Mouse (Mus musculus): ENCODE results near the gene Cend1. TPM values are rescaled to one million over a fixed set of nuclear protein-coding genes. Genes with fewer than 3 reads are reported as not detected.
"Not testable (repeated sequence)": the region's sequence is repeated elsewhere in the genome, so short reads cannot be mapped to it uniquely, and the experiment has no call there.

Cend1 gene
- polyA plus RNA-seq, 1 experiment, result 3.4 TPM

DNA sequence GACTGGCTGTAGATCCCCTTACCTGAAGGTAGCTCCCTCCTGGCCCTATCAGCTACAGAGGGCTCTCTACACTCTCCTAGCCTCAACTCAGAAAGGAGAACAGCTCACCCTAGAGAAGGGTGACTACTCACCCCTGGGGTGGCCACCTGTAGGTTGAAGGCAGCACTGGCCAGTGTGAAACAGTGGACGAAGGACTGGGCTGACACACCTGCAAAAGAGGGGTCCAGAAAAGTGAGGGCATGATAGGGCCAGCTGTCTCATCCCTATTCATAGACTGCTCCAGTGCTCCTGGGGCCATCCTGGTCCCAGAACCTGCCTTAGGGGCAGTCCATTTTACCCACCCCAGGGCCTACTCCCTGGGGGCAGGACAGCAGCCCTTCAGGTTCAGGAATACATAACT lies 17.6 kb downstream of the Cend1 start:
- 90% methylated on average over 1 of the region's 1 CpGs for WGBS
- no peak overlapping the region for H3K4me3 ChIP-seq (replicated peaks; ENCODE audit: control insufficient read depth, low read depth, low read length)
- no peak overlapping the region for H3K27ac ChIP-seq (ENCODE audit: control insufficient read depth, insufficient read depth, low read depth, low read length, poor library complexity)
- TF ChIP-seq CTCF (IDR thresholded peaks at IDR 0.05; ENCODE audit: control insufficient read depth, insufficient read depth, low read length) (no peak), POLR2A (IDR thresholded peaks at IDR 0.05; ENCODE audit: borderline replicate concordance, control insufficient read depth, low read depth, low read length) (no peak)
- H3K4me1 ChIP-seq (ENCODE audit: control insufficient read depth, insufficient read depth, low read length), result peaks cover 1% of the 10 kb centered on the region; the same call in 1 of the 2 replicates

DNA sequence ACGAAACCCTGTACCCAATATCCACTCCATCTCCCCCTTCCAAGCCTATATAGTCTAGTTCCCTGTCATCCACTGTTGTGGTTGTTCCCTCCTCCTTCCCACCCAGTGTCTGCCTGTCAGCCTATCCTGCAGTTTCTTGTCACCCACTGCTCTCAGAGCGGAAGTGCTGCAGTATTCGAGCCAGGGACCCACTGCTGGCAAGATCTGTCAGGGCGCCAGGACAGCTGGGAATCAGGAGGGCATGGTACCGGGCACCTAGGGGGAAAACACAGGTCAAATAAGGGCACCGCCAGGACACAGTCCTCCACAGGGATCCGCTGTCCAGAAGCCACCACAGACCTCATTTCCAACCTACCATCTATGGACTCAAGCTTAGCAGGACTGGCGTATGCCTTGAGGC lies 18.7 kb downstream of the Cend1 start:
- TF ChIP-seq POLR2A (IDR thresholded peaks at IDR 0.05; ENCODE audit: borderline replicate concordance, control insufficient read depth, low read depth, low read length), result 0 out of 2 replicates have a peak, but pooled peaks have one; percentile 16
- no peak for TF ChIP-seq CTCF (IDR thresholded peaks at IDR 0.05; ENCODE audit: control insufficient read depth, insufficient read depth, low read length)
- Histone ChIP-seq H3K4me1 (ENCODE audit: control insufficient read depth, insufficient read depth, low read length) (peaks cover 1% of the 10 kb centered on the region; the same call in 1 of the 2 replicates), H3K4me3 (replicated peaks; ENCODE audit: control insufficient read depth, low read depth, low read length) (no peak overlapping the region), H3K27ac (ENCODE audit: control insufficient read depth, insufficient read depth, low read depth, low read length, poor library complexity) (no peak overlapping the region)
- 85% methylated on average over 8 of the region's 8 CpGs for WGBS

DNA sequence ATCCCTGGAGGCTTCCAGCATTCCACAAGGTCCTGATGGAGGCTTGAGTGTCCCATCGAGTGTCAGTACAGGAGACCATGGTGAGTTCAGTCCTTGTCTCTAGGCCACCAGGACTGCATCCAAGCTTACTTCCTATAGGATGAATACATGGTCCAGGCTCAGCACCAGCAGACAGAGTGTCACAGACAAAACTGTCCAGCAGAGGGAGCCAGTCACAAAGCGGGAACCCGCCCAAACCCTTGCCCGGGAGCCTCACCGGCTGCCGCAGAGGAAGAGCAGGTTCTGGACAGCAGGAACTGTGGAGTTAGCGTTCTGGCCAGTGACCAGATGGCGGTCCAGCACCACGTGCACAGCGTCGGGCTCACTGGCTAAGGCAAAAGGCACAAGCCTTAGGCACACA lies 20.5 kb downstream of the Cend1 start:
- TF ChIP-seq CTCF (IDR thresholded peaks at IDR 0.05; ENCODE audit: control insufficient read depth, insufficient read depth, low read length), result peak; percentile 92
- TF ChIP-seq POLR2A (IDR thresholded peaks at IDR 0.05; ENCODE audit: borderline replicate concordance, control insufficient read depth, low read depth, low read length), result no peak
- H3K4me1 ChIP-seq (ENCODE audit: control insufficient read depth, insufficient read depth, low read length), result peaks cover 1% of the 10 kb centered on the region; the same call in 1 of the 2 replicates
- WGBS, result 8% methylated on average over 11 of the region's 11 CpGs
- no peak overlapping the region for H3K27ac ChIP-seq (ENCODE audit: control insufficient read depth, insufficient read depth, low read depth, low read length, poor library complexity)
- H3K4me3 ChIP-seq (replicated peaks; ENCODE audit: control insufficient read depth, low read depth, low read length), result no peak overlapping the region

DNA sequence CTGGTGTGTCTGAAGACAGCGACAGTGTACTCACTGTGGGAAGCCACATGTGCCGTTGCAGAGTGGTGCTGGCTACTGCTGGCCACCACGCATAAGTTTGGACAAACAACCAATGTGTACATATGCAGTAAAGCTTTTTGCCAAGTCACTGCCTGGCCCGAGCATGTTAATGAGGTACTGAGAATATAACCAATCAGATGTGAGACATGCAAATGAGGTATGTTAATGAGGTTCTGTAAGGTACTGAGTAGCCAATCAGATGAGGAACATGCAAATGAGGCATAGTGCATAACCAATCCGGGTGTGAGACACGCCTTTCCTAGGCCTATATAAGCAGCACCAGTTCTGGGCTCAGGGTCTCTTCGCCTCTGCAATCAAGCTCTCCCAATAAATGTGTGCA lies 21.6 kb downstream of the Cend1 start:
- H3K4me1 ChIP-seq (ENCODE audit: control insufficient read depth, insufficient read depth, low read length); H3K27ac ChIP-seq (ENCODE audit: control insufficient read depth, insufficient read depth, low read depth, low read length, poor library complexity); H3K4me3 ChIP-seq (replicated peaks; ENCODE audit: control insufficient read depth, low read depth, low read length): not testable (repeated sequence)
- WGBS, result 91% methylated on average over 7 of the region's 7 CpGs

DNA sequence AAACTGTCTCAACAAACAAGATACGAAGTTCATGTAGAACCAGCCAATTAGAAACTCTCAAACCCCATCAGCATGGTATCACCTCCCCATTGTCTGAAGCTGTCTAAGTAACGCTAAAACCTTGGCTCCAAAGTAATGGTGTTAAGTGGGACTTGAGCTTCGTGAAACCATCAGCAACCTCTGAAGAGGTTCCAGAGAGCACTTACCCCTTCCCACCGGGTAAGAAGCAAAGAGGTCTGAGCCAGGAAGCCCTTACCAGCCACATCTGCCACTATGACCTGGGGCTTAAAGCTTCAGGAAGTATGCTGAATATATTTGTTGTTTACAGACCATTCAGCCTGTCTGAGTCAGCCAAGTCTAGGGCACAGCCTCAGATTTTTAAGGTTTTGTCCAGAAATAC lies 23.8 kb downstream of the Cend1 start:
- Histone ChIP-seq H3K27ac (ENCODE audit: control insufficient read depth, insufficient read depth, low read depth, low read length, poor library complexity) (no peak overlapping the region), H3K4me1 (ENCODE audit: control insufficient read depth, insufficient read depth, low read length) (peaks cover 1% of the 10 kb centered on the region; the same call in 1 of the 2 replicates), H3K4me3 (replicated peaks; ENCODE audit: control insufficient read depth, low read depth, low read length) (no peak overlapping the region)
- TF ChIP-seq CTCF (IDR thresholded peaks at IDR 0.05; ENCODE audit: control insufficient read depth, insufficient read depth, low read length) (no peak), POLR2A (IDR thresholded peaks at IDR 0.05; ENCODE audit: borderline replicate concordance, control insufficient read depth, low read depth, low read length) (no peak)
- 73% methylated on average over 4 of the region's 4 CpGs for whole genome bisulfite sequencing

DNA sequence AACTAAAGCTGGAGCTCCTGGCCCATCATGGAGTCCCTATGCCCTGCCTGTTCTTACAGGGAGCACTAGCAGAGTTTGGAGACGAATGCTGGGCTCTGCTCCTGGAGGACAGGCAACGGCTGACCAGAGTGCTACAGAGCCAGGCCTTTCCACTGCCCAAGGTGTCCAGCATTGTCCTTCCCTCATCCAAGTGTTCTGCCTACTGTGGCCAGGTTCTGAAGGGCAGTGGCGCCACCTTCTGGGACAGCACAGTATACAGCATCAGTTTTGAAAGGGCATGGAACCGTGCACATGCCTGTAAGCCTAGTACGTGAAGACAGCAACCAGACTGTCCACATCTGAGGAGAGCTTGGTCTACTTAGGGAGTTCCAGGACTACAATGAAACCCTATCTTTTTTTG lies 26.0 kb downstream of the Cend1 start:
- TF ChIP-seq CTCF (IDR thresholded peaks at IDR 0.05; ENCODE audit: control insufficient read depth, insufficient read depth, low read length) (peak; percentile 98), POLR2A (IDR thresholded peaks at IDR 0.05; ENCODE audit: borderline replicate concordance, control insufficient read depth, low read depth, low read length) (no peak)
- 46% methylated on average over 5 of the region's 5 CpGs for WGBS
- no peak overlapping the region for H3K4me3 ChIP-seq (replicated peaks; ENCODE audit: control insufficient read depth, low read depth, low read length)

DNA sequence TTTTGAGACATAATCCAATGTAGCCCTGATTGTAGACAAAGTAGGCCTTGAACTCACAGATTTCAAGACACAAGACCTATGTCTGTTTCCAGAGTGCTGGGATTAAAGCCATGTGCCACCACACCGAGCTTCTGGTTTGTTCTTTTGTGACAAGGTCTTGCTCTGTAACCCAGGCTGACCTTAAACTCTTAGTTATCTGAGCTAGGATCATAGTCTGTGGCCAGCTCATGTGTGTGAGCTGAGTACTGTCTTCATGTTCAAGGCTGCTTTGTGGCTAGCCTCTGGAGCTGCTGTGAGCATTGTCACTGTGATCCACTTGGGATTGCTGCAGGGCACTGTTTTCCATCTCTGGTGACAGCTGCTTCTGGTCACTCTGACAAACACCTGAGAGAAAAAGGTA lies 33.9 kb downstream of the Cend1 start:
- no peak for TF ChIP-seq POLR2A (IDR thresholded peaks at IDR 0.05; ENCODE audit: borderline replicate concordance, control insufficient read depth, low read depth, low read length)
- TF ChIP-seq CTCF (IDR thresholded peaks at IDR 0.05; ENCODE audit: control insufficient read depth, insufficient read depth, low read length), result no peak
- Histone ChIP-seq H3K4me3 (replicated peaks; ENCODE audit: control insufficient read depth, low read depth, low read length) (no peak overlapping the region), H3K4me1 (ENCODE audit: control insufficient read depth, insufficient read depth, low read length) (no peaks in the 10 kb centered on the region; the same call in 1 of the 2 replicates), H3K27ac (ENCODE audit: control insufficient read depth, insufficient read depth, low read depth, low read length, poor library complexity) (no peak overlapping the region)
- 51% methylated on average over 1 of the region's 1 CpGs for WGBS

More for the DNA sequence above, 26.0 kb downstream of the Cend1 start:
- Histone ChIP-seq H3K4me1 (ENCODE audit: control insufficient read depth, insufficient read depth, low read length) (no peaks in the 10 kb centered on the region), H3K27ac (ENCODE audit: control insufficient read depth, insufficient read depth, low read depth, low read length, poor library complexity) (no peak overlapping the region)

DNA sequence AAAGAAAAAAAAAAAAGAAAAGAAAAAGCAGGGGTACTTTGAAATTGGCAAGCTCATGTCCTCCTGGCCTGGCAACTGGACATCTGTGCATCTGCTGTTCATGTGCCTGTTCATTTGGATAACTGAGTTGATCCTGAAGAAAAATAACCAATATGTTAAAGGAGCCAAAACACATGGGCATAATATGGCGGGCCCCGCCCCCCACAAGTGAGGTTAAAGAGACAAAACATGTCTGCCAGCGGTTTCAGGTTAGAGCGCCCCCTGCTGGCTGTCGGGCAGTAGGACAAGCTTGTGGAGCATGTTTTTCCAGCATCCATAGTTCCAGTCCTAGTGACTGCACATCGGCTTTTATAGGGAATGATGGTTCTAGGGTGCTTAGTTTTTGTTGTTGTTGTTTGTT lies 34.5 kb downstream of the Cend1 start:
- WGBS, result 18% methylated on average over 6 of the region's 6 CpGs
- H3K4me1 ChIP-seq (ENCODE audit: control insufficient read depth, insufficient read depth, low read length), result no peaks in the 10 kb centered on the region; the same call in 1 of the 2 replicates
- H3K27ac ChIP-seq (ENCODE audit: control insufficient read depth, insufficient read depth, low read depth, low read length, poor library complexity), result no peak overlapping the region
- TF ChIP-seq CTCF (IDR thresholded peaks at IDR 0.05; ENCODE audit: control insufficient read depth, insufficient read depth, low read length) (peak; percentile 88), POLR2A (IDR thresholded peaks at IDR 0.05; ENCODE audit: borderline replicate concordance, control insufficient read depth, low read depth, low read length) (no peak)
- H3K4me3 ChIP-seq (replicated peaks; ENCODE audit: control insufficient read depth, low read depth, low read length), result no peak overlapping the region

DNA sequence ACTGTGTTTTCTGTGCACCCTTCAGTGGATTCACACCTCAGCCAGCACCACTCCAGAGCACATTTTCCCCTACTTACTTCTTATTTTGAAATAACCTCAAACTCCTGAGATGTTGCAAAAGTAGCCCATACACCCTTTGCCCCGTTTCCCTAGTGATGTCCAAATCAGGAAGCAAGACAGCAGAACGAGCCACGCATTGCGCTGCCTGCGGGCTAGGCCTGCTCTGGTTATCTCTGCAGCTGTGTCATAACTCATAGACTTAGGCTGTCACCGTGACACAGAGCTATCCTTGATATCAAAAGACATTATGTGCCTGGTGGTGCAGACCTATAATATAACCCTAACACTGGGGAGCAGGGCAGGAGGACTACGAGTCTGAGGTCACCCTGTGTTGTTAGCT lies 35.1 kb downstream of the Cend1 start:
- 12% methylated on average over 7 of the region's 7 CpGs for WGBS
- TF ChIP-seq POLR2A (IDR thresholded peaks at IDR 0.05; ENCODE audit: borderline replicate concordance, control insufficient read depth, low read depth, low read length) (no peak), CTCF (IDR thresholded peaks at IDR 0.05; ENCODE audit: control insufficient read depth, insufficient read depth, low read length) (no peak)
- peaks cover 1% of the 10 kb centered on the region; the same call in 1 of the 2 replicates for H3K4me1 ChIP-seq (ENCODE audit: control insufficient read depth, insufficient read depth, low read length)
- H3K4me3 ChIP-seq (replicated peaks; ENCODE audit: control insufficient read depth, low read depth, low read length), result peak overlapping the region; percentile 41
- H3K27ac ChIP-seq (ENCODE audit: control insufficient read depth, insufficient read depth, low read depth, low read length, poor library complexity), result peak overlapping the region; percentile 92
